Mouse (Mus musculus): ENCODE results near the gene Dph7.

- TF ChIP-seq CTCF (IDR thresholded peaks at IDR 0.05; ENCODE audit: insufficient read depth, low read depth, low read length) (no peak), POLR2A (IDR thresholded peaks at IDR 0.05; ENCODE audit: insufficient read depth, low read depth, low read length) (no peak)
Observed at GRCm38 (mm10) chr2:24923561-24923960, 38.6 kb upstream of the Dph7 start.
